Mouse (Mus musculus) heart, adult 2 months (tissue): ENCODE measurements around the gene Gtf3c5.

Experiments used
- CTCF ChIP-seq: fragments of 200-600 bp; IDR thresholded peaks from 2 replicates; pipeline ENCODE4 v1.8.1; 2022; ENCODE audit warnings: antibody characterized with exemption, mild to moderate bottlenecking, moderate library complexity
- EP300 ChIP-seq: fragments of 200-500 bp; IDR thresholded peaks from 2 replicates; pipeline ENCODE4 v1.6.1; 2011; ENCODE audit warnings: low read depth, low read length, control low read depth; ENCODE audit not compliant: insufficient read depth
- POLR2A ChIP-seq: fragments of 200-500 bp; IDR thresholded peaks from 2 replicates; pipeline ENCODE4 v1.6.1; 2011; ENCODE audit warnings: mild to moderate bottlenecking, low read depth, low read length, control low read depth; ENCODE audit not compliant: insufficient read depth

DNA sequence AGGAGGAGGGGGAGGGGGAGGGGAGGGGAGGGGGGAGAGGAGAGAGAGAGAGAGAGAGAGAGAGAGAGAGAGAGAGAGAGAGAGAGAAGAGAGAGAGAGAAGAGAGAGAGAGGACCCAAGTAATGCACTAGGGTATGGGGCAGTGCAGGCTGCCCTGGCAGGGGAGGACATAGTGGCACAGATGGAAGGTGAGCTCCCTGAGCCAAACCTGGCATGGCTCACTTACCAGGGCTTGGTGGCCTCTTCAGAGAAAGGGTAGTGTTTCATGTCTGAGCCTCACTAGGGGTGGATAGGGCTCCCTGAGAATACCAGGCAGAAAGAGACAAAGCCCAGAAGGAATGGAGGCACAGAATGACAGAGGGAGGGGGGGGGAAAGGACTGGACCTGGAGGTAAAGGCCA lies 19.7 kb downstream of the Gtf3c5 start:
- TF ChIP-seq CTCF (no peak), POLR2A (no peak), EP300 (no peak)
